Mouse (Mus musculus) thymus, adult 18-20 months (tissue): Measurements from ENCODE around the gene Ilf2.
A peak's percentile ranks its signal among the peaks of the same experiment; 100 is the strongest.

ENCODE experiments used
- DNase-seq, 2 experiments: peaks; one replicate each; pipeline ENCODE4 v3.0.0; 2022; ENCODE audit warnings: mixed read lengths in 2 of 2

Gene Ilf2

GRCm38 (mm10) chr3:90475831-90476611 is at the start of gene Ilf2:
Gene Ilf2 (plus strand): TSS chr3:90476126.
- peak; percentile 90 to 93 for DNase-seq

GRCm38 (mm10) chr3:90427574-90427973 is 48.4 kb upstream of the Ilf2 start:
- no peak for DNase-seq

GRCm38 (mm10) chr3:90428186-90428585 is 47.7 kb upstream of the Ilf2 start:
- DNase-seq: no peak

- no peak for DNase-seq
Observed at GRCm38 (mm10) chr3:90429576-90429975, 46.4 kb upstream of the Ilf2 start.

- DNase-seq: no peak
Observed at GRCm38 (mm10) chr3:90432348-90432747, 43.6 kb upstream of the Ilf2 start.

- DNase-seq: peak in 1 of 2 experiments; percentile 37
Observed at GRCm38 (mm10) chr3:90432811-90433219, 43.1 kb upstream of the Ilf2 start.

- DNase-seq: peak; percentile 99 to 100
Observed at GRCm38 (mm10) chr3:90433381-90434020, 42.4 kb upstream of the Ilf2 start, which contains the start of gene Ints3. Gene Ints3 (minus strand): TSS chr3:90433622.

- no peak for DNase-seq
Observed at GRCm38 (mm10) chr3:90434073-90434730, 41.7 kb upstream of the Ilf2 start.

- DNase-seq: no peak
Observed at GRCm38 (mm10) chr3:90437131-90437530, 38.8 kb upstream of the Ilf2 start.

GRCm38 (mm10) chr3:90440756-90441155 is 35.2 kb upstream of the Ilf2 start:
- no peak for DNase-seq

GRCm38 (mm10) chr3:90443977-90444376 is 31.9 kb upstream of the Ilf2 start:
- no peak for DNase-seq

GRCm38 (mm10) chr3:90445417-90446200 is 30.3 kb upstream of the Ilf2 start:
- no peak for DNase-seq

GRCm38 (mm10) chr3:90446389-90447122 is 29.4 kb upstream of the Ilf2 start:
- DNase-seq: peak; percentile 50 to 54

- no peak for DNase-seq
Observed at GRCm38 (mm10) chr3:90447123-90447494, 28.8 kb upstream of the Ilf2 start.

- no peak for DNase-seq
Observed at GRCm38 (mm10) chr3:90448626-90449025, 27.3 kb upstream of the Ilf2 start.

- no peak for DNase-seq
Observed at GRCm38 (mm10) chr3:90450874-90451273, 25.1 kb upstream of the Ilf2 start.

GRCm38 (mm10) chr3:90451396-90452095 is 24.4 kb upstream of the Ilf2 start:
- DNase-seq: no peak

GRCm38 (mm10) chr3:90454931-90455330 is 21.0 kb upstream of the Ilf2 start:
- no peak for DNase-seq

- no peak for DNase-seq
Observed at GRCm38 (mm10) chr3:90459727-90460126, 16.2 kb upstream of the Ilf2 start.

- no peak for DNase-seq
Observed at GRCm38 (mm10) chr3:90460315-90460714, 15.6 kb upstream of the Ilf2 start.

- no peak for DNase-seq
Observed at GRCm38 (mm10) chr3:90461935-90462334, 14.0 kb upstream of the Ilf2 start.

GRCm38 (mm10) chr3:90462579-90462978 is 13.3 kb upstream of the Ilf2 start:
- DNase-seq: no peak
